Mouse (Mus musculus): ENCODE data around the gene Exoc6b.

Exoc6b gene

GRCm38 (mm10) chr6:84995418-84995817 is 73.9 kb downstream of the Exoc6b start:
- DNase-seq (ENCODE audit: low read depth in 1 of 2, low spot score in 2 of 2) = no peak

DNA sequence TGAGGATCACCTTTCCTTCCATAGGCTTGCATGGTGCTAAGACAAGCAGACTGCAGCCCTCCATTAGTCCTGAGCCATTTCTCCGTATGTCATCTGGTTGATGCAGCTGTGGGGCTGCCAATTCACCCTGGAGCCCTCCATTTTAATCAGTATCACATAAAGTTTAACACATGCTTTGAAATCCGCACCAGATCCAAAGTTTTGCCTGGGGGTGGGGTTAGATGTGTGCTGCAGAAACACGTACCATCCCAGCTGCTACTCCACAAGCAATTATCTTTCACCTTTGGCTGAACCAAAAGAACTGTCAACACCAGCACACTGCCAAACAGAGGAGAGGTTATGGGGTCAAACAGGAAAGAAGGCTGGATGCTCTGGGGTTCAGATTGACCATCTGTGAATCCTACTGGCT is 92.7 kb downstream of the Exoc6b start:
- DNase-seq (ENCODE audit: low read depth in 1 of 2, low spot score in 2 of 2) = no peak

DNA sequence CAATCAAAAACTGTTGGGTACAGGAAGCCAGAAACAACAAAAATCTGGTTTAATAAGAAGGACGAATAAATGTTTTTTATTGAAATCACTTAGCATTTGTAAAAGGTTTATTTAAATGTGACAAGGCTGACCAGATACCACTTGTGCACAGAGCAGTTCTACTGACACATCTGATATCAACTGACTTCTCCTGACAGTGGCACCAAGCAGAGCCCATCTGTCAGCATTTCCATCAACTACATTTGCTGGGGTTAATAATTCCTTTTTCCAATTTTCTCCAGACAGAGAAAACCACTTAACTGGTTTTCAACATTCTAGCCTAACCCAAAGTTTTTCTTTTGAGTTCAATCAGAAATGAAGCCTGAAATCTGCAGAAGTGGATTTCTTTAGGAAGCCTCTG is 100.8 kb downstream of the Exoc6b start:
- DNase-seq (ENCODE audit: low read depth in 1 of 2, low spot score in 2 of 2) = no peak

DNA sequence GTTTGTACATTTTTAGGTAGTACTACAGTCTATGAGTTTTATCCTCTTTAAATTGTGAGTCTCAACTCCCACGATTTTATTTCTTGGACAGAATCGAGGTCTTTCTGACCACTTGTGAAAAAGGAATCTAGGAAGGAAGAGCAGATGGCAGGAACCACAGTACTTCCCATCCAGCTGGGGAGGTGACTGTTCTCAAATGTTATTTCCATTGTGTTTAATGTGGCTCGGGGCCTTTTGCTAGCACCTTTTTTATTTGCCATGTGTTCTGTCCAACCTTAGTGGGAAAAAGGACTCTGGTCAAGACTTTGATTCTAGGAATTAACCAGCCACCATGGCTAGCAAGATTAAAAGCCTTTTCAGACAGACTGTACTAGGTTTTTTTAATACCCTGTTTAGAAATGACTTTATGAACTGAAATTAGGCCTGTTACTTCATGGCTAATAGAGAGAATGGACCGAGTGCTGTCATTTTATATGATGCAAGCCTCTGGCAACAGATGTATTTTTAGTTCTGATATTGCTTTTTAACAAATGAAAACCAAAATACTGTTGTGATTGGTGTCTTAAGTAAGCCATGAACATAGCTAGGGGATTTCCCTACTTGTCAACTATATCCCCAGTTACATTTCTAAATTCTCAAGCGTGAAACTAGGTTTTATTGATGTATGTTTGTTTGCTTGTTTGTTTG is 104.4 kb downstream of the Exoc6b start:
- no peak for DNase-seq (ENCODE audit: low read depth in 1 of 2, low spot score in 2 of 2)

GRCm38 (mm10) chr6:84963044-84963443 is 106.3 kb downstream of the Exoc6b start:
- DNase-seq (ENCODE audit: low read depth in 1 of 2, low spot score in 2 of 2) = no peak

DNA sequence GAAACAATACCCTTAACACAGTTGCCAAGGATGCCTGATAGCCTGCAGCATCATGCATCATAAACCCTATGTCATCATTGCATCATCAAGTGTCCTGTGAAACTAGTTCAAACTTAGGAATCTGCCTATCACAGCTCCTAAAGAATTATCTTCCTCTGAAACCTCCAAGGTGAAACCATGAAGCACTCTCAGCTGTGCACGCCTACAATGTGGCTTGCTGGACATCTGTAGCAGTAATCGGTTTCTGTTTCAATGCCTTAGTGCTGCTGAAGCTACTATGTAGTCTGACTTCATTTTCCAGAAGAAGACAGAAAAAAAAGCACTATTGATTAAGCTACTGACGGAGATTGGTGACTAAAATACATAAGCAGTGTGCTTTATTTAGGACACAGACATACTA is 107.5 kb downstream of the Exoc6b start:
- DNase-seq (ENCODE audit: low read depth in 1 of 2, low spot score in 2 of 2) = no peak

DNA sequence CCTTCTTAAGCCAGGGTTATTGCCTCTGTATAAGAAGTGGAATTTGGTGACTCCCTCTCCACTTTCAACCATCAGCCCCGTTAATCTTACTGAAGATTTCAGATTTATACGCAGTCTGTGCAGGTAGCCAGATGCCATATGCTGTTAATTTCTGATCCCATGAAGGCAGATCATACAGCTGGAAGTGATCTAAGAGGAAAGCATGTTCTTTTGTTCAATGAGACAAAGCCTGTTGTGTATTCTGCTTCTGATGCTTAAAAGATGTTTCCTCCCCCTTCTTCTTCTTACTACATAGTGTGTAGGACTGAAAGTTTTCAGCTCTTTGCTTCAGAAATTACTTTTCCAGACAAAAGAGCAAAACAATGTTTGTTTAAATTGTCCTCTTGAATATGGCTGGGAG is 109.8 kb downstream of the Exoc6b start:
- DNase-seq (ENCODE audit: low read depth in 1 of 2, low spot score in 2 of 2) = no peak

- no peak for DNase-seq (ENCODE audit: low read depth in 1 of 2, low spot score in 2 of 2)
Measured at GRCm38 (mm10) chr6:84951621-84952020, 117.7 kb downstream of the Exoc6b start.

GRCm38 (mm10) chr6:84946569-84946968 is 122.7 kb downstream of the Exoc6b start:
- no peak for DNase-seq (ENCODE audit: low read depth in 1 of 2, low spot score in 2 of 2)

DNA sequence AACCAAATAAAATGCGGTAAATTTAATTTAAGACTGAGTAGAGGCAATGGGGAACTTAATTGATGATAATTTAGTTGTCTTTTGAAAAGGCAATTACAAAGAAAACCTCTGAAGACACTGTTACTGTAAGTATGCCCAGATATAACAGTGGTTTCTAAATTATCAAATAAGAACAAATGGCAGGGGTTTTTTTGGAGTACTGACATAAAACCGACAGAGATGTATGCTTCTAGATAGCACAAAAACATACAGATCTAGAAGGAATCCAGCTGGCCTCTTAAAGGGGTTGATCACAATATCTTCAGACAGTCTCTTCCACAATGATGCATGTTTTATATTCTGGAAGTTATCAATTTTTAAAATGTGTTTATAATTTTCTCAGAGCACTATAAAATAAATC is 123.2 kb downstream of the Exoc6b start:
- no peak for DNase-seq (ENCODE audit: low read depth in 1 of 2, low spot score in 2 of 2)

DNA sequence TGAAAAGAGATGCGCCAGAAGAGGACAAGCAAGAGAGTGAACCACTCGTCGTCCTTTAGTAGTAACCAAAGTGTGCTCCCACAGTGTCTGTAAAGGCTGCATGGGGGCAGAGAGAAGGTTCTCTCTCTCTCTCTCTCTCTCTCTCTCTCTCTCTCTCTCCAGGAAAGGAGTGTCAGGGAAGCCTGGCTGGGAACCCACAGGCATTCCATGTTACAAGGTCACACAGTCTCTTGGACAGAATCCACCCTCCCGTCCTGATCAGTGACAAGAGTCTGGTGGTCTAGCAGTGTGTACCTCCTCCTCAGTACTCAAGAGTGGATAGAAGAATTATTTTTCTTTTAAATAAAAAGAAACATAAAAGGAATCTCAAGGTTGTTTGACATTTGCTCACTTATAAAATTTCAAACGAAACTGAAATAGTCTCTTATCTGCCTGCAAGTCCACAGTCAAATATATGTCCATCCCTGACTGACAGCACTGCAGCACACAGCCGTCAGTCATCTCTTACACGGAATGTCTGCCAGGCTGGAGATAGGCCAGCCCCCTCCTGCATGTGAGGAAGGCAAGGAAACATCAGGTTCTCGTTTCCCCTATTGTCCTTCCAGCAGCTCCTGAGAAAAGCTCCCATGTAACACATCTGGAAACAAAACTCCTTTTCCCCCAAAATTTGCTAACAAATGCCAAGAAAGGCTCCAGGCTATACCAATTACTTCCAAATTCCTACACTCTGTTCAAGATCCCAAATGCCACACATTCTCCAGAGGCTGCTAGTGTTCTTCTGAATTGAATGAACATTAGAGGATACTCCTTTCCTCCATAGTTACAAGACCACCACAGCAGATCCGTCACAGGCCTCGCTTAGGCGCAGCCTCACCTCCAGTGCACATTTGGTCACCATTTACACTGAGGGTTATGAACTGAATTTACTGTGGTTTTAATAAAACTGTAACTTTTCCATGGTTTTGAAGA is 136.1 kb downstream of the Exoc6b start:
- DNase-seq (ENCODE audit: low read depth in 1 of 2, low spot score in 2 of 2) = no peak

- DNase-seq (ENCODE audit: low read depth in 1 of 2, low spot score in 2 of 2) = no peak
Measured at GRCm38 (mm10) chr6:84931051-84931450, 138.3 kb downstream of the Exoc6b start.

GRCm38 (mm10) chr6:84926066-84926465 is 143.2 kb downstream of the Exoc6b start:
- no peak for DNase-seq (ENCODE audit: low read depth in 1 of 2, low spot score in 2 of 2)

- DNase-seq (ENCODE audit: low read depth in 1 of 2, low spot score in 2 of 2) = no peak
Measured at GRCm38 (mm10) chr6:84923760-84924221, 145.5 kb downstream of the Exoc6b start.

GRCm38 (mm10) chr6:84916291-84916690 is 153.0 kb downstream of the Exoc6b start:
- DNase-seq (ENCODE audit: low read depth in 1 of 2, low spot score in 2 of 2) = no peak

- no peak for DNase-seq (ENCODE audit: low read depth in 1 of 2, low spot score in 2 of 2)
Measured at GRCm38 (mm10) chr6:84912434-84912833, 156.9 kb downstream of the Exoc6b start.

- no peak for DNase-seq (ENCODE audit: low read depth in 1 of 2, low spot score in 2 of 2)
Measured at GRCm38 (mm10) chr6:84899002-84899774, 170.1 kb downstream of the Exoc6b start.

DNA sequence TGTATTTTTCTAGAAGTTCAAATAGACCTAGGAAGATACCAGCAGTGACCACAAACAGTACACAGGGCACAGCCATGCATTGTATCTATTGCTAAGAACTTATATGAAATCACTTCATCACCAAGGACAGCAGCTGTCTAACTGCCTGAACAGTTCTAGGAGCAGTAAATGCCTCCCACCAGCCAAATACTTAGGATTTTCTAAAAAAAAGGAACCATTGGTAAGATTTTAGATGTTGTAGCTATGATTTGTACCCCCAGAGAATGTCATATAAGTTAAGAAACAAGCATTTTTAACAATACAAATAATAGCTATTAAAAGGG is 175.6 kb downstream of the Exoc6b start:
- DNase-seq (ENCODE audit: low read depth in 1 of 2, low spot score in 2 of 2) = no peak

DNA sequence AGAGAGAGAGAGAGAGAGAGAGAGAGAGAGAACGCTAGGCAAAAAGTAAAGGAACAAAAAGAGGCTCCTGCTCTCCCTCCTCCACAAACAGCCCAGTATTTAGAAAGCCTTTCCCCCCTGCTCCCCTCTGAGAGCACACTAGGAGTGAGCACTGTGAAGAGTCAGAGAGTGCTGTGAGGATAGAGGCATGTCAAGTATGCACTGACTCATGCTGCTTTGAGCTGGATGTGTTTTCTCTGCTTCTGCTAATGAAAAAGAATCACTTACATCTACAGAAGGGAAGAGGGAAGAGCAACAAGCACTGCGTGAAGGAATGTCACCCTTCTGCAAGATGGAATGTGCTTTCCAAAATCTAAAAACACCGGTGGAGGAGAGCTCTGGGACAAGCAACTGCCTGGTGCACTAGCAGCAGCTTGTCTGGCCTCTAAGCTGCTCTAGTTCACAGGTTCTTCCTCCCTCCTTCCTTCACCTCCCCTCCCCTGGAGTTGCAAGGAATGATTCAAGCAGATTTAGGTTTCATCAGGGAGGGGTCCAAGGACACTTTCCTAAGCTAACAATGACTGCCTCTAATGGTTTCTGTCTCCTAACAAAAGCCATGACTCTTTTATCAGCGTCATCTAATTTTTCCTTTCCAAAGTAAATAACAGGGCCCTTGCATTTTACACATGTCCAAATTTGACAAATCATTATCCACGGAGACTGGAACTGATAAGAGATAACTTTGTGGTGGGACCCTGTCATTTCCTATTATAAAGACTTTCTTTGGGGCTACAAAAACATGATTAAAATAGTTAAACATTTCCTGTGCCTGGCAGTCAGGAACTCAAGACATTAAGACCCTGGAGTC is 176.2 kb downstream of the Exoc6b start:
- DNase-seq (ENCODE audit: low read depth in 1 of 2, low spot score in 2 of 2) = no peak

DNA sequence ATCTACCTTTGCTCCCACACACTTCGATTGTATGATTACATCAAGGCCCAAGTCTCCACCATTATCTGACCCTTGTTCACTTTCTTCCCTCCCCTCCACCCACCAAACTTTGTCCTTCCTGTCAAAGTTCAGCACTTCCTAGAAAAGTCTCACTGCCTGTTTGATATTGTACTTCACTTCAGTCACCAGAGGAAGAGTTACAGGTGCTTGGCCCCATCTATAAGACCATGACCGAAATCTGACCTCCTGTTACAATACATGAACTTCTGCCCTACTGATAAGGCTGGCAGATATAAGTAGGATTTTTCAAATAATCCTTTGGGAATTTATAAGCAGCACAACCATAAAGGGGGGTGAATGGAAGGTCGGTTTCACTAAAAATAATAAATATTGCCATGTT is 182.8 kb downstream of the Exoc6b start:
- DNase-seq (ENCODE audit: low read depth in 1 of 2, low spot score in 2 of 2) = no peak

DNA sequence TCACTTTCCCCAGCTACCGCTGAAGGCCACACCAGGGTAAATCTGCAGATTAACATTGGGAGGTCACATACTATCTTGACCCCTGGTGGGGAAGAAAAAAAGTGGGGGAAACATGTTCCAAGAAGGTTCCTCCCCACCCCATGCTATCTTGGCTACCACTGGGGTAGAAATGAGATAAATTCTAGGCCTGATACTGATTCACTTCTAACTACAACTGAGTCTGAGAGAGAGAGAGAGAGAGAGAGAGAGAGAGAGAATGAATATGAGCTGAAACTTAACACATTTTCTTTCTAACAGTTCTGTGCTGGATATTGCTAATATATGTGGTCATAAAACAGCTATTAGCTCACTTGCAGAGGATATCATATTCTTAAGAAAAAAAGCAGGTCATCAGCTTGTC is 184.2 kb downstream of the Exoc6b start:
- DNase-seq (ENCODE audit: low read depth in 1 of 2, low spot score in 2 of 2) = no peak

Measured in monocyte, adult 2 months (primary cell).